In genomic region chr4:58197230-58197629, GRCm38 (mm10) we compare ENCODE assay signal across 18 mouse cellular contexts. TPM values are rescaled to one million over a fixed set of nuclear protein-coding genes. Genes with fewer than 3 reads are reported as not detected.
DNase-seq lines count a peak whose midpoint lies in the region; ATAC-seq and TF ChIP-seq lines count a peak whose summit lies in the region.
"Had no signal": no experiment of that assay in that cellular context is flagged by ENCODE, and none has a peak within 500 bp of the region (broad histone marks: within the 10 kb centered on the region; RNA-seq: fewer than 3 reads in every experiment).

No protein-coding gene starts in this region.

- H3K27me3 ChIP-seq in cerebellum, adult 2 months (ENCODE audit: control insufficient read depth, insufficient read depth, low read length) = no peaks in the 10 kb centered on the region
- no peaks in the 10 kb centered on the region for H3K27me3 ChIP-seq in heart, embryonic 15.5 days
- H3K27me3 ChIP-seq in limb, embryonic 11.5 days (ENCODE audit: control insufficient read depth, insufficient read depth, low read length) = no peaks in the 10 kb centered on the region
- no peaks in the 10 kb centered on the region for H3K27me3 ChIP-seq in limb, embryonic 10.5 days (ENCODE audit: low read depth, poor library complexity, severe bottlenecking)
- H3K27me3 ChIP-seq in testis, adult 2 months (ENCODE audit: control insufficient read depth, insufficient read depth, low read length) = no peaks in the 10 kb centered on the region
- H3K27me3 ChIP-seq: embryonic facial prominence, embryonic 13.5 days; limb, embryonic 12.5 days; midbrain, embryonic 15.5 days had no signal

- H3K36me3 ChIP-seq in heart, embryonic 15.5 days = no peaks in the 10 kb centered on the region
- no peaks in the 10 kb centered on the region for H3K36me3 ChIP-seq in limb, embryonic 11.5 days (ENCODE audit: control insufficient read depth, insufficient read depth, low read length)
- H3K36me3 ChIP-seq in limb, embryonic 10.5 days = no peaks in the 10 kb centered on the region
- H3K36me3 ChIP-seq in testis, adult 2 months (ENCODE audit: control insufficient read depth, insufficient read depth, low read length) = no peaks in the 10 kb centered on the region
- H3K36me3 ChIP-seq: limb, embryonic 12.5 days; midbrain, embryonic 15.5 days had no signal

- no peak overlapping the region for H3K4me3 ChIP-seq in cerebellum, adult 2 months (replicated peaks; ENCODE audit: insufficient read depth, low read depth, low read length)
- no peak overlapping the region for H3K4me3 ChIP-seq in heart, embryonic 15.5 days
- no peak overlapping the region for H3K4me3 ChIP-seq in limb, embryonic 11.5 days (ENCODE audit: low read depth, low read length)
- no peak overlapping the region for H3K4me3 ChIP-seq in limb, embryonic 10.5 days
- H3K4me3 ChIP-seq in testis, adult 2 months (ENCODE audit: control insufficient read depth, low read depth, low read length) = no peak overlapping the region
- H3K4me3 ChIP-seq: embryonic facial prominence, embryonic 13.5 days; left cerebral cortex, adult 2 months; limb, embryonic 12.5 days; midbrain, embryonic 15.5 days had no signal

- H3K27ac ChIP-seq in cerebellum, adult 2 months (ENCODE audit: insufficient read depth, low read length) = no peak overlapping the region
- peak overlapping the region; percentile 37 for H3K27ac ChIP-seq in heart, embryonic 15.5 days
- H3K27ac ChIP-seq in limb, embryonic 11.5 days (replicated peaks; ENCODE audit: low read depth, low read length) = no peak overlapping the region
- H3K27ac ChIP-seq in limb, embryonic 10.5 days = no peak overlapping the region
- H3K27ac ChIP-seq in testis, adult 2 months (ENCODE audit: control insufficient read depth, insufficient read depth, low read depth, low read length) = 0 out of 2 replicates have a peak overlapping the region, but pooled peaks have one; percentile 39
- H3K27ac ChIP-seq: embryonic facial prominence, embryonic 13.5 days; kidney, postnatal 0 days; left cerebral cortex, adult 2 months; limb, embryonic 12.5 days; liver, embryonic 14.5 days; midbrain, embryonic 15.5 days had no signal

- H3K9ac ChIP-seq in heart, embryonic 15.5 days = no peak overlapping the region
- no peak overlapping the region for H3K9ac ChIP-seq in limb, embryonic 11.5 days (ENCODE audit: low read length)
- H3K9ac ChIP-seq: embryonic facial prominence, embryonic 13.5 days; limb, embryonic 12.5 days; liver, embryonic 14.5 days; midbrain, embryonic 15.5 days had no signal

- DNase-seq in cerebellum, adult 9-10 months = peak; percentile 33
- DNase-seq in cerebellum, adult 2 months = no peak
- no peak for DNase-seq in heart, adult 8-10 months (ENCODE audit: low spot score)
- DNase-seq in limb, embryonic 11.5 days (ENCODE audit: low spot score) = peak; percentile 12
- DNase-seq in limb, embryonic 10.5 days (ENCODE audit: low spot score) = no peak
- DNase-seq in testis, postnatal 10 days (ENCODE audit: low spot score) = no peak
- DNase-seq: cerebellum, adult 11 months; right cerebral cortex, adult 18-20 months had no signal

- H3K4me1 ChIP-seq in cerebellum, adult 2 months (ENCODE audit: control insufficient read depth, insufficient read depth, low read length) = peaks cover 7% of the 10 kb centered on the region
- H3K4me1 ChIP-seq in heart, embryonic 15.5 days (replicated peaks) = peaks cover 5% of the 10 kb centered on the region; the same call in 1 of the 2 replicates
- no peaks in the 10 kb centered on the region for H3K4me1 ChIP-seq in limb, embryonic 11.5 days (ENCODE audit: control insufficient read depth, insufficient read depth, low read length)
- peaks cover 5% of the 10 kb centered on the region for H3K4me1 ChIP-seq in limb, embryonic 10.5 days
- no peaks in the 10 kb centered on the region for H3K4me1 ChIP-seq in testis, adult 2 months (ENCODE audit: control insufficient read depth, insufficient read depth, low read length)
- H3K4me1 ChIP-seq: limb, embryonic 12.5 days; midbrain, embryonic 15.5 days had no signal

- no peaks in the 10 kb centered on the region for H3K9me3 ChIP-seq in heart, embryonic 15.5 days (replicated peaks)
- H3K9me3 ChIP-seq in limb, embryonic 11.5 days (ENCODE audit: control insufficient read depth, low read length) = no peaks in the 10 kb centered on the region
- no peaks in the 10 kb centered on the region for H3K9me3 ChIP-seq in limb, embryonic 10.5 days (replicated peaks)
- H3K9me3 ChIP-seq: midbrain, embryonic 15.5 days had no signal

- WGBS in cerebellum, adult 2 months = 23% methylated on average over 4 of the region's 4 CpGs
- WGBS in heart, embryonic 15.5 days = 66% methylated on average over 4 of the region's 4 CpGs
- WGBS in limb, embryonic 11.5 days = 81% methylated on average over 4 of the region's 4 CpGs
- WGBS in limb, embryonic 10.5 days = 86% methylated on average over 4 of the region's 4 CpGs

- TF ChIP-seq CTCF in cerebellum, adult 2 months (IDR thresholded peaks at IDR 0.05; ENCODE audit: borderline replicate concordance, insufficient read depth, low read depth, low read length) = no peak
- TF ChIP-seq CTCF in testis, adult 2 months (IDR thresholded peaks at IDR 0.05; ENCODE audit: control insufficient read depth, insufficient read depth, insufficient replicate concordance, low read depth, low read length) = no peak

- ATAC-seq in heart, embryonic 15.5 days (replicated peaks; ENCODE audit: insufficient number of reproducible peaks, insufficient read depth, low FRiP score, low read depth) = no peak
- no peak for ATAC-seq in limb, embryonic 11.5 days (ENCODE audit: insufficient number of reproducible peaks, low FRiP score, low TSS enrichment, low read depth)
- ATAC-seq: midbrain, embryonic 15.5 days had no signal

- no peak for TF ChIP-seq POLR2A in cerebellum, adult 2 months (IDR thresholded peaks at IDR 0.05; ENCODE audit: borderline replicate concordance, insufficient read depth, low read length)
- no peak for TF ChIP-seq POLR2A in testis, adult 2 months (IDR thresholded peaks at IDR 0.05; ENCODE audit: control insufficient read depth, low read depth, low read length)

- H3K4me2 ChIP-seq in heart, embryonic 15.5 days = no peak overlapping the region
- H3K4me2 ChIP-seq in limb, embryonic 11.5 days (ENCODE audit: low read depth, severe bottlenecking) = no peak overlapping the region
- H3K4me2 ChIP-seq: embryonic facial prominence, embryonic 13.5 days; heart, embryonic 11.5 days; limb, embryonic 12.5 days; midbrain, embryonic 15.5 days had no signal

RNA-seq across cellular contexts. Expression of gene Svep1, which starts 9.4 kb away (rescaled TPM):
- polyA plus RNA-seq in cerebellum, adult 2 months (2012; rRNA removed) = 10.1 and 11.6 TPM in 2 replicates
- polyA plus RNA-seq in heart, embryonic 15.5 days (2015; fragmentation: Nextera tagmentation; extraction: Ambion mirVana) = 1.9 and 2.5 TPM in 2 replicates
- 1 to 10 TPM; 3.7 to 5.1 (median 3.9) TPM for total RNA-seq in heart, adult 8-10 months (2022)
- 1.6 and 3.2 TPM in 2 replicates for polyA plus RNA-seq in limb, embryonic 11.5 days (2014; fragmentation: Nextera tagmentation; extraction: Ambion mirVana)
- polyA plus RNA-seq in limb, embryonic 10.5 days (2016; fragmentation: Nextera tagmentation; extraction: Ambion mirVana) = 2.0 and 2.3 TPM in 2 replicates
- 0.74 and 0.82 TPM in 2 replicates for polyA plus RNA-seq in testis, adult 2 months (2012; rRNA removed)
- total RNA-seq: MEL had no signal

Comparison
In these comparisons a context has a peak if more than half of its experiments do, and no peak if none do; other contexts are left out.
1. DNase-seq: peak in cerebellum, adult 9-10 months (single experiment) and limb, embryonic 11.5 days (single experiment); none in cerebellum, adult 2 months (0 of 2), heart, adult 8-10 months (single experiment), limb, embryonic 10.5 days (single experiment) and testis, postnatal 10 days (single experiment).
2. H3K27ac ChIP-seq: peak in heart, embryonic 15.5 days (single experiment) and testis, adult 2 months (single experiment); none in cerebellum, adult 2 months (single experiment), limb, embryonic 11.5 days (single experiment) and limb, embryonic 10.5 days (single experiment).